Mouse (Mus musculus): Measurements from ENCODE around the gene Xpc. TPM values are rescaled to one million over a fixed set of nuclear protein-coding genes. Genes with fewer than 3 reads are reported as not detected.

The Xpc gene
- polyA plus RNA-seq, 2 experiments, result 11.6 to 14.2 TPM

- no peaks in the 10 kb centered on the region for H3K36me3 ChIP-seq (ENCODE audit: control insufficient read depth, insufficient read depth, low read length)
- ATAC-seq (ENCODE audit: low FRiP score, low read depth) (no peak), DNase-seq (ENCODE audit: low spot score) (no peak)
- H3K4me1 ChIP-seq (ENCODE audit: control insufficient read depth, insufficient read depth, low read length), result peaks cover 4% of the 10 kb centered on the region; the same call in 1 of the 2 replicates
- no peak overlapping the region for H3K4me3 ChIP-seq (replicated peaks; ENCODE audit: low read length)
- H3K9me3 ChIP-seq (ENCODE audit: control insufficient read depth, low read length), result no peaks in the 10 kb centered on the region
- no peak overlapping the region for H3K27ac ChIP-seq (replicated peaks; ENCODE audit: low read depth, low read length)
- 79% methylated on average over 5 of the region's 5 CpGs for WGBS
- no peaks in the 10 kb centered on the region for H3K27me3 ChIP-seq (ENCODE audit: control insufficient read depth, insufficient read depth, low read length)
- TF ChIP-seq POLR2A (IDR thresholded peaks at IDR 0.05; ENCODE audit: borderline replicate concordance, extremely low read depth, insufficient read depth, insufficient read length), result no peak
- no peak overlapping the region for H3K9ac ChIP-seq (ENCODE audit: low read depth, low read length, severe bottlenecking)
- H3K4me2 ChIP-seq (replicated peaks; ENCODE audit: low read depth, low read length, severe bottlenecking), result no peak overlapping the region
Measured at GRCm38 (mm10) chr6:91543056-91543455, 27.4 kb upstream of the Xpc start.

GRCm38 (mm10) chr6:91541276-91541675, 25.6 kb upstream of the Xpc start:
- Histone ChIP-seq H3K4me3 (replicated peaks; ENCODE audit: low read length) (no peak overlapping the region), H3K4me2 (replicated peaks; ENCODE audit: low read depth, low read length, severe bottlenecking) (no peak overlapping the region), H3K27ac (replicated peaks; ENCODE audit: low read depth, low read length) (no peak overlapping the region), H3K4me1 (ENCODE audit: control insufficient read depth, insufficient read depth, low read length) (peaks cover 4% of the 10 kb centered on the region; the same call in 1 of the 2 replicates), H3K9me3 (ENCODE audit: control insufficient read depth, low read length) (no peaks in the 10 kb centered on the region), H3K27me3 (ENCODE audit: control insufficient read depth, insufficient read depth, low read length) (no peaks in the 10 kb centered on the region), H3K36me3 (ENCODE audit: control insufficient read depth, insufficient read depth, low read length) (no peaks in the 10 kb centered on the region), H3K9ac (ENCODE audit: low read depth, low read length, severe bottlenecking) (no peak overlapping the region)
- TF ChIP-seq POLR2A (IDR thresholded peaks at IDR 0.05; ENCODE audit: borderline replicate concordance, extremely low read depth, insufficient read depth, insufficient read length), result no peak
- ATAC-seq (ENCODE audit: low FRiP score, low read depth) (no peak), DNase-seq (ENCODE audit: low spot score) (no peak)
- 64% methylated on average over 3 of the region's 3 CpGs for WGBS

- WGBS, result 89% methylated on average over 11 of the region's 11 CpGs
- no peak overlapping the region for H3K4me2 ChIP-seq (replicated peaks; ENCODE audit: low read depth, low read length, severe bottlenecking)
- no peak overlapping the region for H3K27ac ChIP-seq (replicated peaks; ENCODE audit: low read depth, low read length)
- TF ChIP-seq POLR2A (IDR thresholded peaks at IDR 0.05; ENCODE audit: borderline replicate concordance, extremely low read depth, insufficient read depth, insufficient read length), result no peak
- no peak overlapping the region for H3K4me3 ChIP-seq (replicated peaks; ENCODE audit: low read length)
- H3K36me3 ChIP-seq (ENCODE audit: control insufficient read depth, insufficient read depth, low read length), result no peaks in the 10 kb centered on the region
- H3K4me1 ChIP-seq (ENCODE audit: control insufficient read depth, insufficient read depth, low read length), result peaks cover 7% of the 10 kb centered on the region; the same call in 1 of the 2 replicates
- H3K9ac ChIP-seq (ENCODE audit: low read depth, low read length, severe bottlenecking), result no peak overlapping the region
- H3K27me3 ChIP-seq (ENCODE audit: control insufficient read depth, insufficient read depth, low read length), result no peaks in the 10 kb centered on the region
- H3K9me3 ChIP-seq (ENCODE audit: control insufficient read depth, low read length), result no peaks in the 10 kb centered on the region
- DNase-seq (ENCODE audit: low spot score), result no peak
- ATAC-seq (ENCODE audit: low FRiP score, low read depth), result no peak
Measured at GRCm38 (mm10) chr6:91536047-91536765, 20.5 kb upstream of the Xpc start.

- no peaks in the 10 kb centered on the region for H3K36me3 ChIP-seq (ENCODE audit: control insufficient read depth, insufficient read depth, low read length)
- H3K4me1 ChIP-seq (ENCODE audit: control insufficient read depth, insufficient read depth, low read length), result 0 out of 2 replicates have a peak, but pooled peaks cover 5% of the 10 kb centered on the region
- no peak overlapping the region for H3K27ac ChIP-seq (replicated peaks; ENCODE audit: low read depth, low read length)
- no peak overlapping the region for H3K4me3 ChIP-seq (replicated peaks; ENCODE audit: low read length)
- no peak for TF ChIP-seq POLR2A (IDR thresholded peaks at IDR 0.05; ENCODE audit: borderline replicate concordance, extremely low read depth, insufficient read depth, insufficient read length)
- DNase-seq (ENCODE audit: low spot score) (no peak), ATAC-seq (ENCODE audit: low FRiP score, low read depth) (no peak)
- 73% methylated on average over 3 of the region's 3 CpGs for WGBS
- H3K9ac ChIP-seq (ENCODE audit: low read depth, low read length, severe bottlenecking), result no peak overlapping the region
- no peaks in the 10 kb centered on the region for H3K9me3 ChIP-seq (ENCODE audit: control insufficient read depth, low read length)
- H3K27me3 ChIP-seq (ENCODE audit: control insufficient read depth, insufficient read depth, low read length), result no peaks in the 10 kb centered on the region
- no peak overlapping the region for H3K4me2 ChIP-seq (replicated peaks; ENCODE audit: low read depth, low read length, severe bottlenecking)
Measured at GRCm38 (mm10) chr6:91535231-91535630, 19.5 kb upstream of the Xpc start.

- Histone ChIP-seq H3K9me3 (ENCODE audit: control insufficient read depth, low read length) (no peaks in the 10 kb centered on the region), H3K27ac (replicated peaks; ENCODE audit: low read depth, low read length) (no peak overlapping the region), H3K36me3 (ENCODE audit: control insufficient read depth, insufficient read depth, low read length) (no peaks in the 10 kb centered on the region), H3K27me3 (ENCODE audit: control insufficient read depth, insufficient read depth, low read length) (no peaks in the 10 kb centered on the region), H3K4me1 (ENCODE audit: control insufficient read depth, insufficient read depth, low read length) (0 out of 2 replicates have a peak, but pooled peaks cover 5% of the 10 kb centered on the region), H3K9ac (ENCODE audit: low read depth, low read length, severe bottlenecking) (no peak overlapping the region), H3K4me3 (replicated peaks; ENCODE audit: low read length) (no peak overlapping the region), H3K4me2 (replicated peaks; ENCODE audit: low read depth, low read length, severe bottlenecking) (no peak overlapping the region)
- no peak for TF ChIP-seq POLR2A (IDR thresholded peaks at IDR 0.05; ENCODE audit: borderline replicate concordance, extremely low read depth, insufficient read depth, insufficient read length)
- DNase-seq (ENCODE audit: low spot score) (no peak), ATAC-seq (ENCODE audit: low FRiP score, low read depth) (no peak)
- WGBS, result 78% methylated on average over 4 of the region's 4 CpGs
Measured at GRCm38 (mm10) chr6:91534268-91534667, 18.6 kb upstream of the Xpc start.
